Mouse (Mus musculus) central nervous system, embryonic 14 days (tissue): Measurements from ENCODE around the gene Ccdc47. TPM values are rescaled to one million over a fixed set of nuclear protein-coding genes. Genes with fewer than 3 reads are reported as not detected.

ENCODE experiments used
- polyA plus RNA-seq: library from polyadenylated mRNA; depleted of rRNA; stranded (reverse); fragments of >200 nt; gene quantifications from 2 replicates; pipeline ENCODE4 v1.2.3, GENCODE M21; 2012; rRNA removed

Gene Ccdc47
- 56.5 and 57.1 TPM in 2 replicates for polyA plus RNA-seq

DNA sequence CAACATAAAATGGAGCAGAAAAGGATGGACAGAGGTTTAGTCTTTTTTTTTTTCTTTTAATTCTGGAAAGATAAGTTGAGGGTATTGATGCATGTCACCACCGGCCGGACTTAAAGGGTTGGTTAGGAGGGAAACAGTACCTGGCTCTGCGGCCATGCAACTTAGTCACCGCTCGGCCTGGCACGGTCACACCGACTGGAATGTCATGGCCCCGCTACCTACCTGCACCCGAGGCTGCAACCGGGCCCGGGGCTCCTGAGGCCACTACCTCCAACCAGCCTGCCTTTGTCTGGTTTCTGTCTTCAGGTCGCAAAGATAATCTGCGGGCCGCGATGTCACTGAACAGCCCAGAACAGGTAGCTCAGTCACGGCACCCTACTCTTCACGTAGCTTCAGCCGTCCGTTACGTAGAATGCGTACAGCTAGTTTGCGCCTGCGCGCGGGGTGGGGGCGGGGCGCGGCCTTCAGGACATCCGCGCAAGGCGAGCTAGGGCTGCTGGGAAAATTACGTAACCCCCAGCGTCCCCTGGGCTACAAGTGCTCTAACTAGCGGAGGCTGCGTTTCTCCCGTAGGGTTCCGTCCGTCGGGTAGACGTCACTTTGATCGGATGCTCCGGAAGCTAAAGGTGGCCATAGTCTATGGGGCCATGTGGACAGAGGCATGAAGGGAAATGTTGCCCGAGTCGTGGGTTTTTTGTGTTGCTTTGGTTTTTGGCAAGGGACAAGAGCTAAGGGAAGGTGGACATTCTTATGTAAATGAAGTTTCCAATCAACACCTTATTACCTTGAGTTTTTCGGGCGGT lies at the start of gene Ccdc47:
TSS of gene Ccdc47 (minus strand) at position 418 of the 803 bp plus-strand sequence.

DNA sequence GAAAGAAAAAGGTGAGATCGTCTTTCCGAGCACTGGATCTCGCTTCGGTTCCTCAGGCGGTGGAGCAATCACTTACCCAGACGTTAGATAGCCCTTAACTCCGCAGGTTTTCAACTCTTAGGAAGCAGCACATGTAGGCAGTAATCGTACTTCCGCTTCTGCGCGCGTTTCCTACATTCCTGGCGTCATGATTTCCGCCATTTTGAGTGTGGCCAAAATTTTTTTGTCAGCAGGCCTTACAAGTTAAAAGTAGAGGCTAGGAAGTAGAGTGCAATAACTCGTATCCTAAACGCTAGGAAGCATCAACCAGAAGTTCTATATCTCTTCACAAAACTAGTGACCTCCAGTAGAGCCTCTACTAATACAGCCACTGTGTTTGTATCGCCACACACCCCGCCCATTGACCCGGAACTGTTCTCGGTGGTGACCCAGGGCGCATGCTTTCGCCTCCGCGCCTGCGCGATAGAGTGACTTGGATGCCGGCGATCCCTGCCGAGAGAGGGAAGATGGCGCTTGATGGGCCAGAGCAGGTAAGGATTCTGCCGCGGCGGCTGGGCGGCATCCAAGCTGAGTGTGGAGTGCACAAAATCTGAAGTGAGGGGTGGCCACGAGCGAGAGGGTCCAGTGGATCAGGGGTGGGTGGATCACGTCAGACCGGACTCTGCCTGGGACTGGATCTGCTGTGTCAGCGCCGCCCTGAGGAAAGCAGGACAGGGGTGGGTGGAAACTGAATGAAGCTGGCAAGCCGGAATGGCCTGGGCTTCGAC lies 39.7 kb upstream of the Ccdc47 start, which contains the start of the genes Ftsj3 and Psmc5:
TSS of gene Ftsj3 (minus strand) at position 395 of the 767 bp plus-strand sequence.
TSS of gene Psmc5 (plus strand) at position 470 of the 767 bp plus-strand sequence.

DNA sequence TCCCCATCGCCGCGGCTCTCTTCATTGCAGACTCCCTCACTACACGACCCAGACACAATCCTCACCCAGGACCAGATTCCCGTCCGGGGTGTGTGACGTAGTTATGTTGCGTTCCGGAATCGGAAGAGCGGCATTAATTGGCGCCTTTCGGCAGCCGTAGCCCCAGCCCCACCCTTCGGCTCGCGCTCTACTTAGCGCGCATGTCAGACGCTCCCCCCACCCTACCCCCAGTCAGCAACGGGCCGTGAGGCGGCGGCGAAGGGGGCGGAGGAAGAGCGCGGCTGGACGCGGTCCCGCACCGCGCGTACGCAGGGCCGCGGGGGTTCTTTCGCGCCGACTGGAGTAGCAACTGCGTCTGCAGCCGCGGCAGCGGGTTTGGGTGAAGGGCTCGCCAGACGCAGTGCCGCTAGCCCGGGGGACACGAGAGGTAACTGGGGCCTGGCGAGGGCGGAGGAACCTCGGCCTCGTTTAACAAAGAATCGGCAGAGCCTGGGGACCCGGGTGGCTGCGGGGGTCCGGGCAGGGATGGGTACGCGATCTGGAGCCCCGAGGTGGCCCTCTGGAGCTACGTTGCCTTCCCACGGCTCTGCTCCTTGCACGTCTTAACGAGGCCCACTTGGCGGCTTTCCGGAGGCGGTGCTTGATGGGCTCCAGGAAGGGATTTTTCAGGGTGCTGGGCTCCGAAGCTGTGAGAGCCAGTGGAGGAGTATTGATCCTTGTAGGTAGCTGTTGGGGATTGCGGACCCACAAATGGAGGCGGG lies 766 bp upstream of the Ccdc47 start, which contains the start of gene Ddx42:
TSS of gene Ddx42 (plus strand) at position 197 of the 761 bp plus-strand sequence.

DNA sequence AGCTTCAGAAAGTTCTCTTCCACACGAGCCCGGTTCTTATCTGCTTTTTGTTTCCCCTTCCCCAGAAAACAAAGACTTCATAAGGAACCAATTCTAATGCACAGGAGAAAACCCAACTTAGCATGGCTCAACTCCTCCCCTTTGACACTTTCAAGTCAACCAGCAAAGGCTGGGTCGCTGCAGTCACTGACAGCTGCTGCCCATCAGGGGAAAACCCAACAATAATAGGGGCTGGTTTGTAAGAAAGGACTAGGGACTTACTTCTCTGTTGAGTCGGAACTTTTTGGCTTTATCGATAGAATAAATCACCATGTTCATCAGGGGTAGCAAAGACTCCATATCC lies 14.1 kb downstream of the Ccdc47 start, which contains the start of gene Strada:
TSS of gene Strada (minus strand) at position 46 of the 343 bp plus-strand sequence.

DNA sequence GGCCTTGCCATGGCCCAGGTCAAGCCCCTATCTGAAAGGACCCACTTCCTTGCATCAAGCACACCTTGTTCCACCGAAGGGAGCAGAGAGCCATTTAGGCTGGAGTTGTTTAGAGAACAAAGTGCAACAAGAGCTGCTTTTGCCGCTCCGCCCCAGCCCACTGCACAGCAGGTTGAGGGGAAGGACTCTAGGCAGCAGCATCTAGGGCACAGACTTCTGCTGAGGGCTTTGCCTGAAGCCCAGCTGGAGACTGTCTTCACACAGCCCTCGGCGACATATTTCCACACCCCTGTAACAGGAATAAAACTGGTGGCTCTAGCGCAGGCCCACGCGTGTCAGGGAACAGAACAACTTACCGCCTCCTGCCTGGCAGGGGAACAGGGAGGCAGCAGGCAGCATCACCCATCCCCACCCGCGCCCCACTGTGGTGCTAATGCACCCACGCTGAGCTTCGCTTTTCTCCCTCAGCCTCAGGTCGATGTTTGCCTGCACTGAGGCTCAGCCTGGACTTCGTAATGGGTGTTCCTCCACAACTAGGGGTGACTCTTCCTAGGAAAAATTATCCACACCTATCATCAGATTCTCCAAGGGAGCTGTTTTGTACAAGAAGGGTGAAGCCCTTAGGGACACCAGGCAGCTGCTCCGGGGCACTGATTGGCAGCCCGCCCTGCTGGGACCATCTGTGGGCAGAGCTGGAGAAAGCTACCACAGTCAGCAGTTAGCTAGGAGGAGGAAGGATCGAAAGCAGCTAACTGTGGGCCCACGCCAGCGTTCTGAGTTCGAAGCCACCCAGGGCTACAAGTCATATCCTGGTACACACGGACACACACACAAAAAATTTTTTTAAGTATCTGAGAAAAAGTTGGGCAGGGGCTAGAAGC lies 55.1 kb downstream of the Ccdc47 start, which contains the start of the genes Gm10840 and Limd2:
TSS of gene Gm10840 (plus strand) at position 10 of the 881 bp plus-strand sequence.
TSS of gene Limd2 (minus strand) at position 20 of the 881 bp plus-strand sequence.

Other genes with a start within 250 kb of the Ccdc47 start
- 4.8 and 4.9 TPM in 2 replicates for gene Ace, start 248.4 kb downstream of the Ccdc47 start, polyA plus RNA-seq
- gene Ace3, start 221.7 kb downstream of the Ccdc47 start, polyA plus RNA-seq, result not detected in 2 replicates
- 1.2 and 2.2 TPM in 2 replicates for gene Kcnh6, start 208.2 kb downstream of the Ccdc47 start, polyA plus RNA-seq
- 119 and 125 TPM in 2 replicates for gene Dcaf7, start 179.5 kb downstream of the Ccdc47 start, polyA plus RNA-seq
- 13.0 and 14.4 TPM in 2 replicates for gene Taco1, start 150.3 kb downstream of the Ccdc47 start, polyA plus RNA-seq
- gene Map3k3, start 131.7 kb downstream of the Ccdc47 start, polyA plus RNA-seq, result 32.4 and 34.3 TPM in 2 replicates
- 0.34 TPM in 1 of 2 replicates, not detected in the other for gene Gm10840, start 55.5 kb downstream of the Ccdc47 start, polyA plus RNA-seq
- gene Limd2, start 55.5 kb downstream of the Ccdc47 start, polyA plus RNA-seq, result 117 and 125 TPM in 2 replicates
- 51.7 and 54.4 TPM in 2 replicates for gene Strada, start 14.2 kb downstream of the Ccdc47 start, polyA plus RNA-seq
- 64.0 and 68.3 TPM in 2 replicates for gene Ddx42, start 582 bp upstream of the Ccdc47 start, polyA plus RNA-seq
- 41.8 and 42.3 TPM in 2 replicates for gene Ftsj3, start 39.7 kb upstream of the Ccdc47 start, polyA plus RNA-seq
- gene Psmc5, start 39.8 kb upstream of the Ccdc47 start, polyA plus RNA-seq, result 211 and 214 TPM in 2 replicates
- 41.7 and 56.1 TPM in 2 replicates for gene Smarcd2, start 56.6 kb upstream of the Ccdc47 start, polyA plus RNA-seq
- 0.20 and 0.29 TPM in 2 replicates for gene Tcam1, start 60.3 kb upstream of the Ccdc47 start, polyA plus RNA-seq
- gene Gh, start 85.5 kb upstream of the Ccdc47 start, polyA plus RNA-seq, result not detected in 2 replicates
- 0.65 and 1.0 TPM in 2 replicates for gene Cd79b, start 98.4 kb upstream of the Ccdc47 start, polyA plus RNA-seq
- 0.02 and 0.36 TPM in 2 replicates for gene Scn4a, start 136.9 kb upstream of the Ccdc47 start, polyA plus RNA-seq
- gene Prr29, start 149.1 kb upstream of the Ccdc47 start, polyA plus RNA-seq, result 0.09 and 0.10 TPM in 2 replicates
- gene Icam2, start 171.7 kb upstream of the Ccdc47 start, polyA plus RNA-seq, result 10.4 and 15.2 TPM in 2 replicates